Mouse (Mus musculus) forebrain, embryonic 16.5 days (tissue): ENCODE measurements around the gene Ambp. TPM values are rescaled to one million over a fixed set of nuclear protein-coding genes. Genes with fewer than 3 reads are reported as not detected.

Experiments used
- ATAC-seq: fragments of 200-750 bp; cut with Nextera tagmentation; 2 replicates; pipeline ENCODE4 v1.8.0; 2017; ENCODE audit warnings: mild to moderate bottlenecking, moderate library complexity
- H3K27ac ChIP-seq: fragments of 300-500 bp; sonication (generic); 2 replicates; pipeline ENCODE4 v1.5.1; 2014; ENCODE audit warnings: low read length, control low read depth
- H3K27me3 ChIP-seq: fragments of 300-500 bp; sonication (generic); replicated peaks from 2 replicates; pipeline ENCODE4 v1.6.1; 2014; ENCODE audit warnings: low read length; ENCODE audit not compliant: control insufficient read depth, insufficient read depth
- H3K36me3 ChIP-seq: fragments of 300-500 bp; sonication (generic); 2 replicates; pipeline ENCODE4 v1.6.1; 2014; ENCODE audit not compliant: control insufficient read depth, insufficient read depth
- H3K4me1 ChIP-seq: fragments of 300-500 bp; sonication (generic); replicated peaks from 2 replicates; pipeline ENCODE4 v1.6.1; 2014; ENCODE audit warnings: low read length; ENCODE audit not compliant: control insufficient read depth, insufficient read depth
- H3K4me2 ChIP-seq: fragments of 300-500 bp; sonication (generic); 2 replicates; pipeline ENCODE4 v1.6.1; 2014; ENCODE audit warnings: mild to moderate bottlenecking, low read length, control low read depth
- H3K4me3 ChIP-seq: fragments of 300-500 bp; sonication (generic); replicated peaks from 2 replicates; pipeline ENCODE4 v1.5.1; 2014; ENCODE audit warnings: mild to moderate bottlenecking, low read length, control low read depth
- H3K9ac ChIP-seq: fragments of 300-500 bp; sonication (generic); replicated peaks from 2 replicates; pipeline ENCODE4 v1.6.1; 2014; ENCODE audit warnings: low read depth, low read length, control low read depth
- H3K9me3 ChIP-seq: fragments of 300-500 bp; sonication (generic); 2 replicates; pipeline ENCODE4 v1.6.1; 2016; ENCODE audit warnings: low read length; ENCODE audit not compliant: control insufficient read depth
- WGBS: fragments of 180-500 bp; shearing (Covaris S2); extraction: QIAGEN DNeasy Blood & Tissue Kit; methylation state at CpG from one replicate; pipeline ENCODE4 v1.1.7; 2014; 5-methylcytosine and 5-hydroxymethylcytosine counted together
- polyA plus RNA-seq: library from polyadenylated mRNA; unstranded; fragments of >200 nt; fragmentation: Nextera tagmentation; extraction: Ambion mirVana; gene quantifications from 2 replicates; pipeline ENCODE4 v1.2.1, GENCODE M21; 2015

Ambp gene
- polyA plus RNA-seq, 1 experiment from 2014 or later = 0.22 TPM

DNA sequence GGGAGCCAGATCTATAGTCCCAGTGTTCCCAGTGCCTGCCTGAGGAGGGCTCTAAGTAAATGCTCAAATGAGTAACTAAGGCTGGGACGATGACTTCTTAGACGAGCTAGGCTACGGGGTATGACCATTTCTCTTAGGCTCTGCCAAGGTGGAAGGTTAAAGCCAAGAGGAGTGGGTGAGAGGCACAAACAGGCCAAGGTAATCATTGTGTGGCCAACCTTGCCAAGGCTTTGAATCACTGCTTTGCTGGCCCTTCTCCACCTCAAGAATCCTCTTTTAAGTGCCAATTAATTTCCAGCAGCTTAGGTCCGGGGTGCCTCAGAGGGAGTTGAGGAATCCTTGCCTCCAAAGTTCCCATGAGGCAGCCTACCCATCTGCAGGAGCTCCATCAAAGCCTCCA lies 15.5 kb upstream of the Ambp start:
- Histone ChIP-seq H3K27me3 (peaks cover 6% of the 10 kb centered on the region; the same call in 1 of the 2 replicates), H3K4me2 (no peak overlapping the region), H3K4me3 (no peak overlapping the region), H3K4me1 (no peaks in the 10 kb centered on the region), H3K9me3 (no peaks in the 10 kb centered on the region), H3K27ac (no peak overlapping the region), H3K36me3 (no peaks in the 10 kb centered on the region), H3K9ac (no peak overlapping the region)
- WGBS = 78% methylated on average over 4 of the region's 4 CpGs
- no peak for ATAC-seq

DNA sequence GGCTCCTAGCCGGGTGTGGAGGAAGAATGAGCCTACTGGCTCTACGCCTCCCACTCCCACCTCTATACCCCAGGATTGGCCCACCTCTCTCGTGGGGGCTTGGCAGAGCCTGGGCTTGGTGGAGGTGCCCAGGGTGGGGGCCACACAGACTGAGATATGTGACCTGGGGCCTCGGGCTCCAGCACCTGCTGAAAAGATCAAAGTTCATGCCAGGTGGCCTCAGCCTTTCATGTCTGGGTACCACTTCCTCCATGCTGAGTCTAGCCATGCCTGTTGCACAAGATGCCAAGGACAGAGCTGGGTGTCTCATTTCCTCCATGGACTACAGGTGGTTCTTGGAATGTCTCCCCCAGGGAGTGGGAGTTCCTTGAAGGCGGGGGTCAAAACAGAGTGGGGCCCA lies 11.7 kb upstream of the Ambp start:
- H3K9ac ChIP-seq = no peak overlapping the region
- no peaks in the 10 kb centered on the region for H3K27me3 ChIP-seq
- H3K4me1 ChIP-seq = no peaks in the 10 kb centered on the region
- no peak for ATAC-seq
- no peaks in the 10 kb centered on the region for H3K9me3 ChIP-seq
- no peak overlapping the region for H3K4me3 ChIP-seq
- WGBS = 87% methylated on average over 5 of the region's 5 CpGs
- no peaks in the 10 kb centered on the region for H3K36me3 ChIP-seq
- no peak overlapping the region for H3K4me2 ChIP-seq
- no peak overlapping the region for H3K27ac ChIP-seq

DNA sequence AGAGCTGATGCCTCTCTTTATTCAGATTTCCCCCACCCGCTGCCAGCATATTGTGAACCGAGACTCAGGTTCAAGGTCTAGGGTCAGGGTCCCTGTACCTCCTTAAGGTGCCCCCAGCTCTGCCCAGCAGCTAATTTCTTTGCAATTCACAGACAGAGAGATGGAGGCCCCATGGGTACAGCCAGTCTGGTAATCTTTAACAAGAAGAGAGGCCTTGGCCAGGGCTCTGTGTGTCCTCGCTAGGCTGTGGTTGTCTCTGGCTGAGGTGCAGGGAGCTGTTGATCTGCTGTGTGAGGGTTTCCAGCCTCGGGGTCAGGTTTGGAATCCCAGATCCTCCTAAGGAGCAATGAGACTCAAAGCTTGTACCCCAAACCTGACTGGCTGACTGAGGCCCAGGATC lies 11.0 kb upstream of the Ambp start:
- H3K4me1 ChIP-seq = no peaks in the 10 kb centered on the region
- no peaks in the 10 kb centered on the region for H3K27me3 ChIP-seq
- no peak overlapping the region for H3K4me2 ChIP-seq
- no peaks in the 10 kb centered on the region for H3K36me3 ChIP-seq
- no peak overlapping the region for H3K9ac ChIP-seq
- no peak overlapping the region for H3K27ac ChIP-seq
- no peak overlapping the region for H3K4me3 ChIP-seq
- no peak for ATAC-seq
- 90% methylated on average over 4 of the region's 4 CpGs for WGBS
- H3K9me3 ChIP-seq = no peaks in the 10 kb centered on the region

DNA sequence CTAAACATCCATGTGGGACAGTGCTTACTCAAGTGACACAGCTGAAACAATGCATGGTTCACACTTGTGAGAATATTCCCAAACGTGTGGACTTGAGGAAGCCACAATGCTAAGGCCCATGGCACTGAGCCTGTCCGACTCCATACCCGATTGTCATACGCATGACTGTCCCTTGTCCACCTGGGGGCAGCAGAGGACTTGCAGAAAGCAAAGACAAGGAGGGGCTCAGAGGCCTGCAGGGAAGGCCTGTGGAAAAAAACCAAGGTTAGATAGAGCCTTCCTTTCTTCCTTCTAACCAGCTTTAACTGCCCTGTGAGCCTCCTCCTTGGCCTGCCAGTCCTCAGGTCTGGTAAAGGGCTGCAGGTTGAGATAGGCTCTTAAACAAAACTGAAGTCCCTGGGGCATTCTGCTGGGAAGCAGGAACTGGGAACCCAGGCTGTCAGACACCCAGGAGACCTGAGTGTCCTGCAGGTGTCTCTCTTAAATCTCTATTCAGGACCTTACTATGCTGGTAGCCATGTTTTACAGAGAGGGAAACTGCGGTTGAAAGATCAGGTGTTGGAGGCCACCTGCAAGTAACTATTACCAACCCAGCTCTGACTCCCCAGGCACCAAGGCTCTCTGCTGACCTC lies 4.5 kb upstream of the Ambp start:
- H3K36me3 ChIP-seq = no peaks in the 10 kb centered on the region
- no peak overlapping the region for H3K4me3 ChIP-seq
- WGBS = 13% methylated on average over 5 of the region's 5 CpGs
- no peak overlapping the region for H3K27ac ChIP-seq
- ATAC-seq = peak; percentile 93
- H3K4me2 ChIP-seq = no peak overlapping the region
- no peaks in the 10 kb centered on the region for H3K27me3 ChIP-seq
- no peak overlapping the region for H3K9ac ChIP-seq
- H3K4me1 ChIP-seq = no peaks in the 10 kb centered on the region
- no peaks in the 10 kb centered on the region for H3K9me3 ChIP-seq

DNA sequence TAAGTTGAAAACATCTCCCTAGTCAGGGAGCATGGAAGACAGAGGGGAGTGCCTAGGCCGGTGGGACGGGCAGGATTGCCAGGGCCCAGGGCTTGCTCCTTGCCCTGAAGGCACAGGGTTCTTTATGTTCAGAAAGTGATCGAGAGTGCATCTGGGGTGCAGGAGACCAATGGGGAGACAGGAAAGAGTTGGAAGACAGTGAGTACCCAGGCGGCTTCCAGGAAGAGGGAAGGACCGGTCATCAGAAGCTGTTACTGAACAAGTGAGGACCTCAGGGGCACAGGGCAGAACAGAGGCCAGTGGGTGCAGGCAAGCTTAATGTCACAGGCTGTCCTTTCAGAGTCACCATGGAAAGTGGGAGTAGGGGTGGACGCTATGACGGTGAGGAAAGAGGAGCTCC lies 3.6 kb upstream of the Ambp start:
- Histone ChIP-seq H3K9me3 (no peaks in the 10 kb centered on the region), H3K4me3 (no peak overlapping the region), H3K9ac (no peak overlapping the region), H3K36me3 (no peaks in the 10 kb centered on the region), H3K4me1 (no peaks in the 10 kb centered on the region), H3K27ac (no peak overlapping the region), H3K4me2 (no peak overlapping the region), H3K27me3 (no peaks in the 10 kb centered on the region)
- WGBS = 89% methylated on average over 7 of the region's 7 CpGs
- ATAC-seq = no peak

DNA sequence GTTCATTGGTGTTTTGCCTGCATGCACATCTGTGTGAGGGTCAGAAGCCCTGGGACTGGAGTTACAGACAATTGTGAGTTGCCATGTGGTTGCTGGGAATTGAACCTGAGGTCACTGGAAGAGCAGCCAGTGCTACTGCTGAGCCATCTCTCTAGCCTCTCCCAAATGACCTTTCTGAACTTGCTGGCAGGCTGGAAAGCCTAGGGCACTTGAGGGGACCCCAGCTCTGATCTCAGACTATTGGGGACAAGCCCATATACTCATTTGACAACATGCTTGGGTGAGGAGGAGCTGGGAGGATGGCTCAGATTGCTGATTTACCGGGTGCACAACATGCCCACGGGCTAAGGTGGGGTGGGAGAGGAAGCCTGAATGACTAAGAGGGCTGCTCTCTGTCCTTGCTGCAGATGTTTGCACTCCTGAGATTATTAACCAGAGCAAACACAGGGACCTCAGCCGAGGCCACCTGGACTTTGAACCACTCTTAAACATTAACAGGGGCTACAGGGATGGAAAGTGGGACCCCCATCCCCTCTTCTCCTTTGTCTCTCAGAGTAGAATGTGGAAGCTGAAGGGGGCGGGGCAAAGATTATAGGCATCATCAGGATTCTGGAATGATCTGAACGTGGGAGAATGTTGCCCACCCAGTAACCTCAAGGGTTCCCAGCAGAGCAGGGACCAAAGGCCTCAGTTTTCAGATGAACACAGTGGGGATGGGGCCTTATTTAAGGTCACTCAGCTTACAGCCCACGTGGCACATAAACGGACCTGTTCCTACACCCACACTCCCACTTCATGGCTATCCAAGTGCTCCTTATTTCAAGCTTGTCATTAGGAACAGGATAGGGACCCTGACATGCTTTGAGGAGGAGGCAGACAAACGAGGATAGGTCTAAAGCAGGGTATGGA lies 2.4 kb upstream of the Ambp start:
- no peak overlapping the region for H3K4me3 ChIP-seq
- H3K9ac ChIP-seq = no peak overlapping the region
- whole genome bisulfite sequencing = 69% methylated on average over 8 of the region's 8 CpGs
- H3K4me2 ChIP-seq = no peak overlapping the region
- no peak overlapping the region for H3K27ac ChIP-seq
- H3K27me3 ChIP-seq = no peaks in the 10 kb centered on the region
- no peaks in the 10 kb centered on the region for H3K36me3 ChIP-seq
- H3K4me1 ChIP-seq = no peaks in the 10 kb centered on the region
- ATAC-seq = no peak
- H3K9me3 ChIP-seq = no peaks in the 10 kb centered on the region

DNA sequence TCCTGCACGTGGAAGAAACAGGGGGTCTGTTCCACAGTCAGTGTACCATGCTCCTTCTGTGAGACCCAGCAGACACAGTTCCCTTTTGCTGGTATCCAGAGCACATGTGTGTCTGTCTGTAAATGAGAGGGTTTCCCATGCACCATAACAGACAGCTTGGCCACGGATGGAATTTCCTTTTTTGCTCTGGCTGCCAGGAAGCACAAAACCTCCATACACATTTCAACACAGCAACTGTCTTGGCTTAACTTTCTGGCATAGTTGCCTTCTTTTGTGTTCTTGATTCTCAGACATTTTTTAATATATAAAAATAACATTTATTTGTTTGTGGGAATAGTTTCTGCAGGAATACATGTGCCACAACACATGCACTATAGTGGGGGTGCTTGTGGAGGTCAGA lies 997 bp upstream of the Ambp start:
- no peak for ATAC-seq
- Histone ChIP-seq H3K9ac (no peak overlapping the region), H3K4me3 (no peak overlapping the region), H3K4me2 (no peak overlapping the region), H3K36me3 (no peaks in the 10 kb centered on the region), H3K4me1 (no peaks in the 10 kb centered on the region), H3K27me3 (no peaks in the 10 kb centered on the region), H3K27ac (no peak overlapping the region), H3K9me3 (no peaks in the 10 kb centered on the region)
- WGBS = 72% methylated on average over 2 of the region's 2 CpGs

DNA sequence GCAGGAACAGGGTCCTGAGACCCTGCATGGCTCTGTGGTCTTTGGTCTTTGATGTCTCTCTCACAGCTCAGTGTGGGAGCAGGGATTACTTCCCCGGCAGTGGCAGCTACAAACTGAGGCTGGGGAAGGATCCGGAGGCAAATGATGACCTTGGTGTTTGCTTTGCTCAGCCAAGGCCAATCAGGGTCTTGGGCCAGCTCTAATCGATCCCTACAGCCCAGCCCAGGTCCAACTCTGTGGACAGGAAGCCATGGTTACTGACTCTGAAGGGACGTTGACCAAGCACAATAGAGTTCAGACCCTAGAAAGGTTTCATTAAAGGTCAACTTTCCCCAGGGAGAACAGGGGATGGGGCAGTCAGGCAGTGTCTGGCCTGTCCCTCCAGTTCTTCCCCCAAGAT lies 571 bp downstream of the Ambp start:
- 67% methylated on average over 4 of the region's 4 CpGs for whole genome bisulfite sequencing

DNA sequence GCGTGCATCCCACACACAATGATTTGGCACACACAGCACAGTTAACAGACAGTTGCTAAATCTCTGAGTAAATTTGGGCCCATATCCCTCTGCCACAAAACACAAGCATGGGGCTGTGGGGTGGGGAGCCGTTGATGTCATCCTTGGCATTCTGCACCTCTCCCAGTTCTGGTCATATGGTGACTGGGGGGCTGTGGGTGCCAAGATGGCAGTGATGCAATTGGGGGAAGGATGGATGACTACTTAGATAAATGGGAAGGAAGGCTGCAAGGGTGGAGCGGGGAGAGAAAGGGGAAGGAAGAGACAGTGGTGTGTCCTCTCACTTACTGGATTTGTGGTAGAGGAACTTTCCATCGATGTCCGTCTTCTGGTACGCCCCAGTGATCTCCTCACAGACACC lies 3.5 kb downstream of the Ambp start:
- H3K9ac ChIP-seq = no peak overlapping the region
- H3K36me3 ChIP-seq = no peaks in the 10 kb centered on the region
- H3K4me1 ChIP-seq = no peaks in the 10 kb centered on the region
- no peaks in the 10 kb centered on the region for H3K27me3 ChIP-seq
- H3K4me3 ChIP-seq = no peak overlapping the region
- WGBS = 83% methylated on average over 6 of the region's 6 CpGs
- no peak overlapping the region for H3K27ac ChIP-seq
- peak; percentile 62; the same call in 1 of the 2 replicates for ATAC-seq
- H3K9me3 ChIP-seq = no peaks in the 10 kb centered on the region
- no peak overlapping the region for H3K4me2 ChIP-seq

More for the DNA sequence above, 571 bp downstream of the Ambp start:
- no peak for ATAC-seq
- no peak overlapping the region for H3K4me3 ChIP-seq
- no peaks in the 10 kb centered on the region for H3K27me3 ChIP-seq
- H3K4me2 ChIP-seq = no peak overlapping the region
- H3K9me3 ChIP-seq = no peaks in the 10 kb centered on the region
- no peak overlapping the region for H3K9ac ChIP-seq
- H3K27ac ChIP-seq = no peak overlapping the region
- H3K4me1 ChIP-seq = no peaks in the 10 kb centered on the region
- H3K36me3 ChIP-seq = no peaks in the 10 kb centered on the region
